Mouse (Mus musculus) Muller cell, postnatal 12 days (primary cell): ENCODE data around the gene Megf9.

Source experiments
- DNase-seq: peaks from one replicate; pipeline ENCODE4 v3.0.0-alpha.2; 2015; ENCODE audit errors: inconsistent ontology term

Gene Megf9

GRCm38 (mm10) chr4:70523346-70523745, 11.4 kb downstream of the Megf9 start:
- no peak for DNase-seq

GRCm38 (mm10) chr4:70521506-70522292, 13.1 kb downstream of the Megf9 start:
- DNase-seq, result no peak

GRCm38 (mm10) chr4:70517646-70518045, 17.1 kb downstream of the Megf9 start:
- DNase-seq, result no peak

- DNase-seq, result no peak
Observed at GRCm38 (mm10) chr4:70516289-70516688, 18.5 kb downstream of the Megf9 start.

GRCm38 (mm10) chr4:70515514-70515913, 19.3 kb downstream of the Megf9 start:
- DNase-seq, result peak; percentile 47

- DNase-seq, result no peak
Observed at GRCm38 (mm10) chr4:70509987-70510386, 24.8 kb downstream of the Megf9 start.

GRCm38 (mm10) chr4:70509565-70509964, 25.2 kb downstream of the Megf9 start:
- DNase-seq, result peak; percentile 90

- no peak for DNase-seq
Observed at GRCm38 (mm10) chr4:70508207-70508606, 26.6 kb downstream of the Megf9 start.

- DNase-seq, result no peak
Observed at GRCm38 (mm10) chr4:70505951-70506350, 28.8 kb downstream of the Megf9 start.

- DNase-seq, result peak; percentile 48
Observed at GRCm38 (mm10) chr4:70503827-70504226, 31.0 kb downstream of the Megf9 start.

GRCm38 (mm10) chr4:70499285-70499684, 35.5 kb downstream of the Megf9 start:
- no peak for DNase-seq

- DNase-seq, result peak; percentile 71
Observed at GRCm38 (mm10) chr4:70496978-70497377, 37.8 kb downstream of the Megf9 start.

GRCm38 (mm10) chr4:70489792-70490191, 45.0 kb downstream of the Megf9 start:
- no peak for DNase-seq

GRCm38 (mm10) chr4:70488415-70488814, 46.4 kb downstream of the Megf9 start:
- no peak for DNase-seq

- no peak for DNase-seq
Observed at GRCm38 (mm10) chr4:70484134-70484533, 50.7 kb downstream of the Megf9 start.

GRCm38 (mm10) chr4:70481931-70482330, 52.9 kb downstream of the Megf9 start:
- no peak for DNase-seq

GRCm38 (mm10) chr4:70471398-70471797, 63.4 kb downstream of the Megf9 start:
- DNase-seq, result peak; percentile 49

GRCm38 (mm10) chr4:70465921-70466689, 68.7 kb downstream of the Megf9 start:
- DNase-seq, result peak; percentile 51

GRCm38 (mm10) chr4:70463302-70463701, 71.5 kb downstream of the Megf9 start:
- DNase-seq, result no peak

- peak; percentile 82 for DNase-seq
Observed at GRCm38 (mm10) chr4:70461416-70461815, 73.4 kb downstream of the Megf9 start.

- no peak for DNase-seq
Observed at GRCm38 (mm10) chr4:70452161-70452560, 82.6 kb downstream of the Megf9 start.

- DNase-seq, result peak; percentile 34
Observed at GRCm38 (mm10) chr4:70451750-70452149, 83.0 kb downstream of the Megf9 start.

- no peak for DNase-seq
Observed at GRCm38 (mm10) chr4:70449668-70450067, 85.1 kb downstream of the Megf9 start.
